Mouse (Mus musculus) olfactory bulb, adult 2 months (tissue): Measurements from ENCODE around the gene Cass4.

ENCODE experiments used
- CTCF ChIP-seq: fragments of 200-500 bp; IDR thresholded peaks from 2 replicates; pipeline ENCODE4 v1.5.1; 2012; ENCODE audit warnings: low read depth, mild to moderate bottlenecking, low read length, moderate library complexity; ENCODE audit not compliant: insufficient read depth
- POLR2A ChIP-seq: fragments of 200-500 bp; IDR thresholded peaks from 2 replicates; pipeline ENCODE4 v1.6.1; 2012; ENCODE audit warnings: mild to moderate bottlenecking, low read depth, low read length, moderate library complexity; ENCODE audit not compliant: insufficient read depth

GRCm38 (mm10) chr2:172401116-172401825 lies 7.7 kb downstream of the Cass4 start:
- TF ChIP-seq CTCF (no peak), POLR2A (no peak)
